Mouse (Mus musculus) embryonic facial prominence, embryonic 15.5 days (tissue): Measurements from ENCODE around the gene Rsc1a1. TPM values are rescaled to one million over a fixed set of nuclear protein-coding genes. Genes with fewer than 3 reads are reported as not detected.

Source experiments
- ATAC-seq: fragments of 200-750 bp; cut with Nextera tagmentation; 2 replicates; pipeline ENCODE4 v1.8.0; 2017; ENCODE audit warnings: low read depth, moderate TSS enrichment; ENCODE audit not compliant: insufficient number of reproducible peaks, low FRiP score, low TSS enrichment
- H3K27ac ChIP-seq: fragments of 300-500 bp; sonication (generic); replicated peaks from 2 replicates; pipeline ENCODE4 v1.5.1; 2015; ENCODE audit warnings: mild to moderate bottlenecking, inconsistent platforms
- H3K27me3 ChIP-seq: fragments of 300-500 bp; sonication (generic); 2 replicates; pipeline ENCODE4 v1.6.1; 2015; ENCODE audit warnings: inconsistent platforms
- H3K36me3 ChIP-seq: fragments of 300-500 bp; sonication (generic); 2 replicates; pipeline ENCODE4 v1.6.1; 2015; ENCODE audit warnings: mild to moderate bottlenecking, inconsistent platforms
- H3K4me1 ChIP-seq: fragments of 300-500 bp; sonication (generic); 2 replicates; pipeline ENCODE4 v1.6.1; 2015; ENCODE audit warnings: inconsistent platforms
- H3K4me2 ChIP-seq: fragments of 300-500 bp; sonication (generic); replicated peaks from 2 replicates; pipeline ENCODE4 v1.6.1; 2015; ENCODE audit warnings: mild to moderate bottlenecking, inconsistent platforms
- H3K4me3 ChIP-seq: fragments of 300-500 bp; sonication (generic); replicated peaks from 2 replicates; pipeline ENCODE4 v1.5.1; 2015; ENCODE audit warnings: mild to moderate bottlenecking, inconsistent platforms
- H3K9ac ChIP-seq: fragments of 300-500 bp; sonication (generic); 2 replicates; pipeline ENCODE4 v1.6.1; 2015; ENCODE audit warnings: inconsistent platforms
- H3K9me3 ChIP-seq: fragments of 300-500 bp; sonication (generic); replicated peaks from 2 replicates; pipeline ENCODE4 v1.6.1; 2016; ENCODE audit warnings: inconsistent platforms
- WGBS: fragments of 180-500 bp; shearing (Covaris S2); methylation state at CpG from one replicate; pipeline ENCODE4 v1.1.7; 2015; 5-methylcytosine and 5-hydroxymethylcytosine counted together
- polyA plus RNA-seq: library from polyadenylated mRNA; unstranded; fragments of >200 nt; fragmentation: Nextera tagmentation; extraction: Ambion mirVana; gene quantifications from 2 replicates; pipeline ENCODE4 v1.2.1, GENCODE M21; 2015

Gene Rsc1a1
- polyA plus RNA-seq, 1 experiment from 2014 or later, result not detected

GRCm38 (mm10) chr4:141639474-141639873, 45.9 kb downstream of the Rsc1a1 start:
- Histone ChIP-seq H3K4me1 (peaks cover 13% of the 10 kb centered on the region), H3K4me3 (no peak overlapping the region), H3K9ac (no peak overlapping the region), H3K27me3 (no peaks in the 10 kb centered on the region), H3K9me3 (no peaks in the 10 kb centered on the region), H3K36me3 (peaks cover 67% of the 10 kb centered on the region), H3K27ac (no peak overlapping the region), H3K4me2 (no peak overlapping the region)
- 63% methylated on average over 11 of the region's 11 CpGs for WGBS
- no peak for ATAC-seq

- peaks cover 83% of the 10 kb centered on the region for H3K36me3 ChIP-seq
- ATAC-seq, result no peak
- 88% methylated on average over 5 of the region's 5 CpGs for WGBS
These were observed 48.7 kb downstream of the Rsc1a1 start for GRCm38 (mm10) chr4:141636693-141637092.

GRCm38 (mm10) chr4:141635991-141636390, 49.4 kb downstream of the Rsc1a1 start:
- ATAC-seq, result no peak

More at GRCm38 (mm10) chr4:141636693-141637092, 48.7 kb downstream of the Rsc1a1 start:
- H3K27me3 ChIP-seq, result no peaks in the 10 kb centered on the region
- H3K4me1 ChIP-seq, result no peaks in the 10 kb centered on the region
- H3K9me3 ChIP-seq, result no peaks in the 10 kb centered on the region
- no peak overlapping the region for H3K4me3 ChIP-seq
- H3K27ac ChIP-seq, result no peak overlapping the region
- no peak overlapping the region for H3K4me2 ChIP-seq
- H3K9ac ChIP-seq, result no peak overlapping the region

More at GRCm38 (mm10) chr4:141635991-141636390, 49.4 kb downstream of the Rsc1a1 start:
- Histone ChIP-seq H3K9me3 (no peaks in the 10 kb centered on the region), H3K9ac (no peak overlapping the region), H3K36me3 (peaks cover 83% of the 10 kb centered on the region), H3K4me1 (no peaks in the 10 kb centered on the region), H3K4me3 (no peak overlapping the region), H3K27me3 (no peaks in the 10 kb centered on the region), H3K27ac (no peak overlapping the region), H3K4me2 (no peak overlapping the region)
- WGBS, result 53% methylated on average over 9 of the region's 9 CpGs

Other genes starting within 250 kb of the Rsc1a1 start
- not detected in 2 replicates for gene Srarp, start 249.5 kb downstream of the Rsc1a1 start, polyA plus RNA-seq
- gene Zbtb17, start 240.9 kb downstream of the Rsc1a1 start, polyA plus RNA-seq, result 34.0 and 35.1 TPM in 2 replicates
- 10.8 and 10.9 TPM in 2 replicates for gene Spen, start 147.0 kb downstream of the Rsc1a1 start, polyA plus RNA-seq
- gene Fblim1, start 79.5 kb downstream of the Rsc1a1 start, polyA plus RNA-seq, result 30.8 and 32.3 TPM in 2 replicates
- 0.48 and 0.62 TPM in 2 replicates for gene Tmem82, start 67.0 kb downstream of the Rsc1a1 start, polyA plus RNA-seq
- gene Slc25a34, start 61.8 kb downstream of the Rsc1a1 start, polyA plus RNA-seq, result 0.05 TPM in 1 of 2 replicates, not detected in the other
- gene Plekhm2, start 20.7 kb downstream of the Rsc1a1 start, polyA plus RNA-seq, result 7.1 and 8.3 TPM in 2 replicates
- gene Ddi2, start 37.8 kb upstream of the Rsc1a1 start, polyA plus RNA-seq, result 25.2 and 26.7 TPM in 2 replicates
- 0.32 and 0.33 TPM in 2 replicates for gene Agmat, start 61.1 kb upstream of the Rsc1a1 start, polyA plus RNA-seq
- gene Dnajc16, start 105.3 kb upstream of the Rsc1a1 start, polyA plus RNA-seq, result 4.8 and 5.0 TPM in 2 replicates
- gene Casp9, start 108.0 kb upstream of the Rsc1a1 start, polyA plus RNA-seq, result 14.4 and 16.9 TPM in 2 replicates
- not detected in 2 replicates for gene Cela2a, start 140.6 kb upstream of the Rsc1a1 start, polyA plus RNA-seq
- gene Ctrc, start 160.8 kb upstream of the Rsc1a1 start, polyA plus RNA-seq, result not detected in 2 replicates
- 81.7 and 83.2 TPM in 2 replicates for gene Efhd2, start 189.3 kb upstream of the Rsc1a1 start, polyA plus RNA-seq